In genomic region chr17:24494627-24495335, GRCm38 (mm10) we compare ENCODE assay signal across 8 mouse cellular contexts. TPM values are rescaled to one million over a fixed set of nuclear protein-coding genes. Genes with fewer than 3 reads are reported as not detected.
DNase-seq lines count a peak whose midpoint lies in the region; ATAC-seq and TF ChIP-seq lines count a peak whose summit lies in the region.
"Had no signal": no experiment of that assay in that cellular context is flagged by ENCODE, and none has a peak within 500 bp of the region (broad histone marks: within the 10 kb centered on the region; RNA-seq: fewer than 3 reads in every experiment).

No protein-coding gene starts in this region.

- H3K4me1 ChIP-seq in MEL (ENCODE audit: control insufficient read depth in 1 of 2, insufficient read depth in 2 of 2, low read length in 2 of 2), result no peaks in the 10 kb centered on the region
- H3K4me1 ChIP-seq in cerebellum, adult 2 months (ENCODE audit: control insufficient read depth, insufficient read depth, low read length), result peaks cover 8% of the 10 kb centered on the region
- peaks cover 33% of the 10 kb centered on the region for H3K4me1 ChIP-seq in hindbrain, embryonic 15.5 days (replicated peaks)
- H3K4me1 ChIP-seq: heart, embryonic 13.5 days had no signal

- TF ChIP-seq CTCF in MEL (IDR thresholded peaks at IDR 0.05 in 2 of 3, conservative IDR thresholded peaks at IDR 0.05 in 1 of 3; ENCODE audit: control insufficient read depth in 1 of 3, insufficient read depth in 1 of 3, low read depth in 2 of 3, low read length in 3 of 3, poor library complexity in 1 of 3, severe bottlenecking in 1 of 3), result peak; percentile 61 to 91 (median 73)
- peak; percentile 68 for TF ChIP-seq CTCF in cerebellum, adult 2 months (IDR thresholded peaks at IDR 0.05; ENCODE audit: borderline replicate concordance, insufficient read depth, low read depth, low read length)

- H3K4me2 ChIP-seq in hindbrain, embryonic 15.5 days, result no peak overlapping the region
- H3K4me2 ChIP-seq: heart, embryonic 13.5 days had no signal

- peak; percentile 85 for TF ChIP-seq RAD21 in MEL (IDR thresholded peaks at IDR 0.05; ENCODE audit: low read depth, low read length)

- TF ChIP-seq POLR2A in MEL (IDR thresholded peaks at IDR 0.05; ENCODE audit: control insufficient read depth in 1 of 2, insufficient read depth in 1 of 2, low read depth in 1 of 2, low read length in 2 of 2, poor library complexity in 1 of 2), result no peak
- no peak for TF ChIP-seq POLR2A in cerebellum, adult 2 months (IDR thresholded peaks at IDR 0.05; ENCODE audit: borderline replicate concordance, insufficient read depth, low read length)

- no peak overlapping the region for H3K4me3 ChIP-seq in MEL (ENCODE audit: control insufficient read depth in 1 of 2, insufficient read depth in 1 of 2, low read depth in 2 of 2, low read length in 2 of 2)
- no peak overlapping the region for H3K4me3 ChIP-seq in cerebellum, adult 2 months (replicated peaks; ENCODE audit: insufficient read depth, low read depth, low read length)
- H3K4me3 ChIP-seq in hindbrain, embryonic 15.5 days, result no peak overlapping the region
- H3K4me3 ChIP-seq: heart, embryonic 13.5 days had no signal

- ATAC-seq in hindbrain, embryonic 15.5 days (ENCODE audit: low FRiP score, low read depth), result peak; percentile 62; the same call in 1 of the 2 replicates

- no peaks in the 10 kb centered on the region for H3K36me3 ChIP-seq in MEL (ENCODE audit: control insufficient read depth in 1 of 2, insufficient read depth in 2 of 2, low read length in 2 of 2)
- H3K36me3 ChIP-seq in hindbrain, embryonic 15.5 days, result peaks cover 41% of the 10 kb centered on the region
- H3K36me3 ChIP-seq: heart, embryonic 13.5 days had no signal

- no peak overlapping the region for H3K27ac ChIP-seq in MEL (ENCODE audit: control insufficient read depth, low read depth, low read length)
- peak overlapping the region; percentile 61; the same call in 1 of the 2 replicates for H3K27ac ChIP-seq in cerebellum, adult 2 months (ENCODE audit: insufficient read depth, low read length)
- peak overlapping the region; percentile 67 for H3K27ac ChIP-seq in hindbrain, embryonic 15.5 days (replicated peaks)
- H3K27ac ChIP-seq: heart, embryonic 13.5 days had no signal

- DNase-seq in layer of hippocampus, adult 11-12 months (ENCODE audit: low spot score), result peak; percentile 81
- no peak for DNase-seq in layer of hippocampus, adult 9-10 months (ENCODE audit: low spot score)
- peak; percentile 74 for DNase-seq in MEL (ENCODE audit: low read depth, low spot score)
- peak in 1 of 2 experiments; percentile 52 for DNase-seq in cerebellum, adult 2 months
- peak; percentile 79 for DNase-seq in lung, postnatal 10 days
- DNase-seq in thymus, postnatal 0 days (ENCODE audit: low spot score), result peak; percentile 55

- no peaks in the 10 kb centered on the region for H3K79me2 ChIP-seq in MEL (ENCODE audit: control insufficient read depth, insufficient read depth, low read length, poor library complexity)

- no peak for TF ChIP-seq EP300 in MEL (IDR thresholded peaks at IDR 0.05; ENCODE audit: low read depth in 1 of 2, low read length in 2 of 2)

- H3K9ac ChIP-seq in MEL (ENCODE audit: control insufficient read depth, low read depth, low read length, poor library complexity, severe bottlenecking), result no peak overlapping the region
- no peak overlapping the region for H3K9ac ChIP-seq in hindbrain, embryonic 15.5 days
- H3K9ac ChIP-seq: heart, embryonic 13.5 days had no signal

- H3K27me3 ChIP-seq in MEL (ENCODE audit: control insufficient read depth in 1 of 2, insufficient read depth in 2 of 2, low read length in 2 of 2), result peaks cover 1% of the 10 kb centered on the region in 2 experiments; a peak in 1 of 4 replicates
- no peaks in the 10 kb centered on the region for H3K27me3 ChIP-seq in cerebellum, adult 2 months (ENCODE audit: control insufficient read depth, insufficient read depth, low read length)
- H3K27me3 ChIP-seq in hindbrain, embryonic 15.5 days, result no peaks in the 10 kb centered on the region

- H3K9me3 ChIP-seq in MEL (replicated peaks; ENCODE audit: insufficient read depth, low read length), result no peaks in the 10 kb centered on the region
- no peaks in the 10 kb centered on the region for H3K9me3 ChIP-seq in hindbrain, embryonic 15.5 days
- H3K9me3 ChIP-seq: heart, embryonic 13.5 days had no signal

- 24% methylated on average over 2 of the region's 2 CpGs for WGBS in cerebellum, adult 2 months
- WGBS in hindbrain, embryonic 15.5 days, result 41% methylated on average over 2 of the region's 2 CpGs

TF ChIP-seq in MEL, 35 proteins besides CTCF, POLR2A, EP300 and RAD21:
- TF ChIP-seq ZC3H11A (IDR thresholded peaks at IDR 0.05; ENCODE audit: low read depth, low read length), result peak; percentile 66
- no peak for TF ChIP-seq KAT2A (conservative IDR thresholded peaks at IDR 0.05; ENCODE audit: low read depth, low read length)
- peak; percentile 58; the same call in 1 of the 2 replicates for TF ChIP-seq GATA1 (IDR thresholded peaks at IDR 0.05; ENCODE audit: low read depth, low read length)
- TF ChIP-seq SMC3 (IDR thresholded peaks at IDR 0.05; ENCODE audit: low read depth, low read length), result peak; percentile 83
- TF ChIP-seq SIN3A (IDR thresholded peaks at IDR 0.05; ENCODE audit: low read length), result 0 out of 2 replicates have a peak, but pooled peaks have one; percentile 34
- TF ChIP-seq UBTF (IDR thresholded peaks at IDR 0.05; ENCODE audit: borderline replicate concordance, insufficient read depth, low read depth, low read length), result no peak

RNA-seq across cellular contexts. Expression of gene Caskin1, which starts 6.4 kb away (rescaled TPM):
- total RNA-seq in MEL (2012; rRNA removed), result 0.04 and 0.07 TPM in 2 replicates
- under 1 TPM in 1 of 2 experiments, not detected in 1; 0.38 TPM for polyA plus RNA-seq in MEL (2012; ENCODE audit: insufficient read depth in 1 of 2, insufficient read length in 2 of 2, low read depth in 1 of 2, low replicate concordance in 2 of 2, missing spikeins in 1 of 2)
- polyA plus RNA-seq in cerebellum, adult 2 months (2012; rRNA removed), result 122 and 127 TPM in 2 replicates
- 51.4 and 55.0 TPM in 2 replicates for polyA plus RNA-seq in hindbrain, embryonic 15.5 days (2015; fragmentation: Nextera tagmentation; extraction: Ambion mirVana)
- polyA plus RNA-seq in thymus, postnatal 0 days (2015; fragmentation: Nextera tagmentation; extraction: Ambion mirVana), result 0.10 and 0.19 TPM in 2 replicates

RNA-seq across cellular contexts. Expression of gene Mlst8, which starts 15.9 kb away (rescaled TPM):
- 28.5 and 35.4 TPM in 2 replicates for total RNA-seq in MEL (2012; rRNA removed)
- polyA plus RNA-seq in MEL (2012; ENCODE audit: insufficient read depth in 1 of 2, insufficient read length in 2 of 2, low read depth in 1 of 2, low replicate concordance in 2 of 2, missing spikeins in 1 of 2), result 10 to 100 TPM in 1 of 2 experiments, not detected in 1; 57.3 TPM
- 55.9 and 63.5 TPM in 2 replicates for polyA plus RNA-seq in cerebellum, adult 2 months (2012; rRNA removed)
- 35.4 and 36.0 TPM in 2 replicates for polyA plus RNA-seq in hindbrain, embryonic 15.5 days (2015; fragmentation: Nextera tagmentation; extraction: Ambion mirVana)
- polyA plus RNA-seq in thymus, postnatal 0 days (2015; fragmentation: Nextera tagmentation; extraction: Ambion mirVana), result 18.6 and 19.2 TPM in 2 replicates

RNA-seq across cellular contexts. Expression of gene Bricd5, which starts 21.1 kb away (rescaled TPM):
- total RNA-seq in MEL (2012; rRNA removed), result 1.1 and 2.0 TPM in 2 replicates
- under 1 TPM in 1 of 2 experiments, not detected in 1; 0.82 TPM for polyA plus RNA-seq in MEL (2012; ENCODE audit: insufficient read depth in 1 of 2, insufficient read length in 2 of 2, low read depth in 1 of 2, low replicate concordance in 2 of 2, missing spikeins in 1 of 2)
- 2.3 TPM in 2 replicates for polyA plus RNA-seq in cerebellum, adult 2 months (2012; rRNA removed)
- 0.34 and 0.77 TPM in 2 replicates for polyA plus RNA-seq in hindbrain, embryonic 15.5 days (2015; fragmentation: Nextera tagmentation; extraction: Ambion mirVana)
- 0.18 TPM in 1 of 2 replicates, not detected in the other for polyA plus RNA-seq in thymus, postnatal 0 days (2015; fragmentation: Nextera tagmentation; extraction: Ambion mirVana)

RNA-seq across cellular contexts. Expression of gene Pgp, which starts 24.6 kb away (rescaled TPM):
- 16.6 and 19.3 TPM in 2 replicates for total RNA-seq in MEL (2012; rRNA removed)
- polyA plus RNA-seq in MEL (2012; ENCODE audit: insufficient read depth in 1 of 2, insufficient read length in 2 of 2, low read depth in 1 of 2, low replicate concordance in 2 of 2, missing spikeins in 1 of 2), result 10 to 100 TPM in 1 of 2 experiments, not detected in 1; 55.0 TPM
- polyA plus RNA-seq in cerebellum, adult 2 months (2012; rRNA removed), result 126 and 133 TPM in 2 replicates
- 72.6 and 75.6 TPM in 2 replicates for polyA plus RNA-seq in hindbrain, embryonic 15.5 days (2015; fragmentation: Nextera tagmentation; extraction: Ambion mirVana)
- 55.7 and 57.4 TPM in 2 replicates for polyA plus RNA-seq in thymus, postnatal 0 days (2015; fragmentation: Nextera tagmentation; extraction: Ambion mirVana)

RNA-seq across cellular contexts. Expression of gene E4f1, which starts 24.7 kb away (rescaled TPM):
- total RNA-seq in MEL (2012; rRNA removed), result 24.3 and 26.0 TPM in 2 replicates
- polyA plus RNA-seq in MEL (2012; ENCODE audit: insufficient read depth in 1 of 2, insufficient read length in 2 of 2, low read depth in 1 of 2, low replicate concordance in 2 of 2, missing spikeins in 1 of 2), result 10 to 100 TPM in 1 of 2 experiments, not detected in 1; 37.1 TPM
- polyA plus RNA-seq in cerebellum, adult 2 months (2012; rRNA removed), result 79.4 and 80.6 TPM in 2 replicates
- polyA plus RNA-seq in hindbrain, embryonic 15.5 days (2015; fragmentation: Nextera tagmentation; extraction: Ambion mirVana), result 46.7 and 50.5 TPM in 2 replicates
- 12.2 and 24.5 TPM in 2 replicates for polyA plus RNA-seq in thymus, postnatal 0 days (2015; fragmentation: Nextera tagmentation; extraction: Ambion mirVana)
